Mouse (Mus musculus) CD4-positive, CD25-positive, alpha-beta regulatory T cell, adult 2 months (primary cell): Measurements from ENCODE around the gene Wwtr1.

Source experiments
- DNase-seq: peaks from one replicate; pipeline ENCODE4 v3.0.0-alpha.2; 2012; ENCODE audit warnings: low read depth, low spot score

The Wwtr1 gene

GRCm38 (mm10) chr3:57558761-57559160 lies 16.9 kb downstream of the Wwtr1 start:
- no peak for DNase-seq

GRCm38 (mm10) chr3:57557408-57557807 lies 18.3 kb downstream of the Wwtr1 start:
- DNase-seq = no peak

- no peak for DNase-seq
Measured at GRCm38 (mm10) chr3:57555560-57555959, 20.1 kb downstream of the Wwtr1 start.

- no peak for DNase-seq
Measured at GRCm38 (mm10) chr3:57554890-57555239, 20.8 kb downstream of the Wwtr1 start.

- DNase-seq = no peak
Measured at GRCm38 (mm10) chr3:57554124-57554889, 21.4 kb downstream of the Wwtr1 start.

GRCm38 (mm10) chr3:57553108-57553507 lies 22.6 kb downstream of the Wwtr1 start:
- DNase-seq = no peak

- DNase-seq = no peak
Measured at GRCm38 (mm10) chr3:57551210-57551609, 24.5 kb downstream of the Wwtr1 start.

- no peak for DNase-seq
Measured at GRCm38 (mm10) chr3:57550468-57551185, 25.1 kb downstream of the Wwtr1 start.

- DNase-seq = no peak
Measured at GRCm38 (mm10) chr3:57544154-57544553, 31.6 kb downstream of the Wwtr1 start.

- DNase-seq = no peak
Measured at GRCm38 (mm10) chr3:57542848-57543380, 32.8 kb downstream of the Wwtr1 start.

- no peak for DNase-seq
Measured at GRCm38 (mm10) chr3:57541205-57541604, 34.5 kb downstream of the Wwtr1 start.

GRCm38 (mm10) chr3:57540474-57540873 lies 35.2 kb downstream of the Wwtr1 start:
- no peak for DNase-seq

- no peak for DNase-seq
Measured at GRCm38 (mm10) chr3:57535483-57536185, 40.1 kb downstream of the Wwtr1 start.

- no peak for DNase-seq
Measured at GRCm38 (mm10) chr3:57534450-57534849, 41.3 kb downstream of the Wwtr1 start.

- DNase-seq = no peak
Measured at GRCm38 (mm10) chr3:57533876-57534275, 41.8 kb downstream of the Wwtr1 start.

- DNase-seq = no peak
Measured at GRCm38 (mm10) chr3:57532991-57533725, 42.6 kb downstream of the Wwtr1 start.

GRCm38 (mm10) chr3:57530836-57531235 lies 44.9 kb downstream of the Wwtr1 start:
- no peak for DNase-seq

GRCm38 (mm10) chr3:57530221-57530620 lies 45.5 kb downstream of the Wwtr1 start:
- no peak for DNase-seq

GRCm38 (mm10) chr3:57527154-57527553 lies 48.6 kb downstream of the Wwtr1 start:
- no peak for DNase-seq

- DNase-seq = no peak
Measured at GRCm38 (mm10) chr3:57523093-57523492, 52.6 kb downstream of the Wwtr1 start.

- DNase-seq = no peak
Measured at GRCm38 (mm10) chr3:57521876-57522275, 53.8 kb downstream of the Wwtr1 start.

- DNase-seq = no peak
Measured at GRCm38 (mm10) chr3:57519995-57520394, 55.7 kb downstream of the Wwtr1 start.
